Mouse (Mus musculus) cortical plate, adult 2 months (tissue): Measurements from ENCODE around the gene Snx29.

Experiments used
- CTCF ChIP-seq: fragments of 200-500 bp; IDR thresholded peaks from 2 replicates; pipeline ENCODE4 v1.5.1; 2011; ENCODE audit warnings: mild to moderate bottlenecking, control low read depth, low read length; ENCODE audit not compliant: insufficient read depth; ENCODE audit errors: extremely low read depth
- POLR2A ChIP-seq: fragments of 200-500 bp; IDR thresholded peaks from 2 replicates; pipeline ENCODE4 v1.6.1; 2011; ENCODE audit warnings: mild to moderate bottlenecking, low read length, control low read depth; ENCODE audit not compliant: insufficient read depth; ENCODE audit errors: extremely low read depth

GRCm38 (mm10) chr16:11496721-11497120, 174.0 kb downstream of the Snx29 start:
- TF ChIP-seq CTCF (no peak), POLR2A (no peak)
